Mouse (Mus musculus) erythroblast, embryonic 14.5 days (primary cell): ENCODE measurements around the gene Tlk2. TPM values are rescaled to one million over a fixed set of nuclear protein-coding genes. Genes with fewer than 3 reads are reported as not detected.

Source experiments
- H3K27me3 ChIP-seq: 2 replicates; pipeline ENCODE4 v1.6.1; 2012; ENCODE audit warnings: inconsistent platforms; ENCODE audit not compliant: control insufficient read depth
- H3K36me3 ChIP-seq: 2 replicates; pipeline ENCODE4 v1.6.1; 2012; ENCODE audit warnings: mild to moderate bottlenecking, inconsistent platforms; ENCODE audit not compliant: control insufficient read depth
- H3K4me1 ChIP-seq: 2 replicates; pipeline ENCODE4 v1.6.1; 2012; ENCODE audit warnings: inconsistent platforms; ENCODE audit not compliant: control insufficient read depth
- H3K4me3 ChIP-seq: replicated peaks from 2 replicates; pipeline ENCODE3; 2012; ENCODE audit warnings: moderate library complexity, mild to moderate bottlenecking, inconsistent platforms
- H3K9me3 ChIP-seq: 2 replicates; pipeline ENCODE4 v1.6.1; 2012; ENCODE audit warnings: low read length, inconsistent platforms, mixed read lengths; ENCODE audit not compliant: control insufficient read depth
- GATA1 ChIP-seq: IDR thresholded peaks from 2 replicates; pipeline ENCODE4 v1.6.1; 2012; ENCODE audit warnings: low read length, inconsistent platforms, mixed read lengths
- TAL1 ChIP-seq: IDR thresholded peaks from 3 replicates; pipeline ENCODE4 v1.6.1; 2012; ENCODE audit warnings: low read length, inconsistent platforms, mixed read lengths
- polyA plus RNA-seq: library from polyadenylated mRNA; stranded (reverse); fragments of >175 nt; gene quantifications from 2 replicates; pipeline ENCODE4 v1.2.3, GENCODE M21; 2012

The Tlk2 gene
- polyA plus RNA-seq, 1 experiment: 0.91 TPM

GRCm38 (mm10) chr11:105149353-105149752, 29.3 kb upstream of the Tlk2 start:
- Histone ChIP-seq H3K9me3 (no peaks in the 10 kb centered on the region), H3K4me3 (no peak overlapping the region), H3K4me1 (peaks cover 77% of the 10 kb centered on the region), H3K27me3 (no peaks in the 10 kb centered on the region), H3K36me3 (peaks cover 3% of the 10 kb centered on the region; the same call in 1 of the 2 replicates)
- no peak for TF ChIP-seq GATA1

- Histone ChIP-seq H3K4me3 (no peak overlapping the region), H3K36me3 (peaks cover 5% of the 10 kb centered on the region; the same call in 1 of the 2 replicates), H3K27me3 (no peaks in the 10 kb centered on the region), H3K9me3 (no peaks in the 10 kb centered on the region), H3K4me1 (peaks cover 77% of the 10 kb centered on the region)
- TF ChIP-seq TAL1 (no peak), GATA1 (no peak)
Measured at GRCm38 (mm10) chr11:105149766-105150165, 28.8 kb upstream of the Tlk2 start.

- Histone ChIP-seq H3K4me1 (peaks cover 76% of the 10 kb centered on the region), H3K36me3 (peaks cover 5% of the 10 kb centered on the region; the same call in 1 of the 2 replicates), H3K27me3 (no peaks in the 10 kb centered on the region), H3K4me3 (no peak overlapping the region), H3K9me3 (no peaks in the 10 kb centered on the region)
- TF ChIP-seq TAL1 (no peak), GATA1 (no peak)
Measured at GRCm38 (mm10) chr11:105150691-105151090, 27.9 kb upstream of the Tlk2 start.

GRCm38 (mm10) chr11:105151226-105152016, 27.2 kb upstream of the Tlk2 start:
- TF ChIP-seq TAL1 (no peak), GATA1 (no peak)
- H3K9me3 ChIP-seq: no peaks in the 10 kb centered on the region
- peaks cover 5% of the 10 kb centered on the region; the same call in 1 of the 2 replicates for H3K36me3 ChIP-seq
- H3K27me3 ChIP-seq: no peaks in the 10 kb centered on the region
- peak overlapping the region; percentile 44 for H3K4me3 ChIP-seq
- peaks cover 77% of the 10 kb centered on the region for H3K4me1 ChIP-seq

GRCm38 (mm10) chr11:105152017-105152300, 26.6 kb upstream of the Tlk2 start:
- peaks cover 82% of the 10 kb centered on the region for H3K4me1 ChIP-seq
- H3K4me3 ChIP-seq: peak overlapping the region; percentile 44
- H3K9me3 ChIP-seq: no peaks in the 10 kb centered on the region
- peaks cover 5% of the 10 kb centered on the region; the same call in 1 of the 2 replicates for H3K36me3 ChIP-seq
- H3K27me3 ChIP-seq: no peaks in the 10 kb centered on the region
- TF ChIP-seq GATA1 (no peak), TAL1 (no peak)

GRCm38 (mm10) chr11:105152357-105152899, 26.2 kb upstream of the Tlk2 start:
- Histone ChIP-seq H3K4me3 (peak overlapping the region; percentile 60), H3K4me1 (peaks cover 84% of the 10 kb centered on the region), H3K36me3 (peaks cover 5% of the 10 kb centered on the region; the same call in 1 of the 2 replicates), H3K27me3 (no peaks in the 10 kb centered on the region), H3K9me3 (no peaks in the 10 kb centered on the region)
- peak; percentile 87 for TF ChIP-seq GATA1
- no peak for TF ChIP-seq TAL1

GRCm38 (mm10) chr11:105153068-105153833, 25.4 kb upstream of the Tlk2 start:
- H3K9me3 ChIP-seq: no peaks in the 10 kb centered on the region
- TF ChIP-seq TAL1 (no peak), GATA1 (no peak)
- peaks cover 5% of the 10 kb centered on the region; the same call in 1 of the 2 replicates for H3K36me3 ChIP-seq
- H3K27me3 ChIP-seq: no peaks in the 10 kb centered on the region
- peaks cover 92% of the 10 kb centered on the region for H3K4me1 ChIP-seq
- H3K4me3 ChIP-seq: peak overlapping the region; percentile 60

GRCm38 (mm10) chr11:105155915-105156314, 22.7 kb upstream of the Tlk2 start:
- no peaks in the 10 kb centered on the region for H3K27me3 ChIP-seq

GRCm38 (mm10) chr11:105156748-105157267, 21.8 kb upstream of the Tlk2 start:
- peaks cover 83% of the 10 kb centered on the region for H3K4me1 ChIP-seq
- TF ChIP-seq GATA1 (no peak), TAL1 (no peak)
- H3K4me3 ChIP-seq: peak overlapping the region; percentile 62

More at GRCm38 (mm10) chr11:105155915-105156314, 22.7 kb upstream of the Tlk2 start:
- Histone ChIP-seq H3K4me1 (peaks cover 90% of the 10 kb centered on the region), H3K9me3 (no peaks in the 10 kb centered on the region), H3K36me3 (peaks cover 5% of the 10 kb centered on the region; the same call in 1 of the 2 replicates), H3K4me3 (no peak overlapping the region)
- TF ChIP-seq GATA1: no peak
- no peak for TF ChIP-seq TAL1

More at GRCm38 (mm10) chr11:105156748-105157267, 21.8 kb upstream of the Tlk2 start:
- no peaks in the 10 kb centered on the region for H3K27me3 ChIP-seq
- H3K9me3 ChIP-seq: no peaks in the 10 kb centered on the region
- peaks cover 10% of the 10 kb centered on the region for H3K36me3 ChIP-seq
